Mouse (Mus musculus) hindbrain, embryonic 10.5 days (tissue): ENCODE results near the gene Coro7. TPM values are rescaled to one million over a fixed set of nuclear protein-coding genes. Genes with fewer than 3 reads are reported as not detected.
A peak's percentile ranks its signal among the peaks of the same experiment; 100 is the strongest.

ENCODE experiments used
- DNase-seq: peaks from one replicate; pipeline ENCODE4 v3.0.0-alpha.2; 2017; ENCODE audit warnings: low spot score
- H3K27ac ChIP-seq: fragments of 300-500 bp; sonication (generic); 2 replicates; pipeline ENCODE4 v1.5.1; 2016; ENCODE audit warnings: mild to moderate bottlenecking, moderate library complexity
- H3K27me3 ChIP-seq: fragments of 300-500 bp; sonication (generic); 2 replicates; pipeline ENCODE4 v1.6.1; 2016; ENCODE audit warnings: mild to moderate bottlenecking; ENCODE audit not compliant: poor library complexity, insufficient read depth, severe bottlenecking
- H3K36me3 ChIP-seq: fragments of 300-500 bp; sonication (generic); 2 replicates; pipeline ENCODE4 v1.6.1; 2016; ENCODE audit warnings: mild to moderate bottlenecking, moderate library complexity
- H3K4me1 ChIP-seq: fragments of 300-500 bp; sonication (generic); replicated peaks from 2 replicates; pipeline ENCODE4 v1.6.1; 2016; ENCODE audit warnings: mild to moderate bottlenecking
- H3K4me3 ChIP-seq: fragments of 300-500 bp; sonication (generic); 2 replicates; pipeline ENCODE4 v1.5.1; 2016; ENCODE audit warnings: mild to moderate bottlenecking, moderate library complexity
- H3K9me3 ChIP-seq: fragments of 300-500 bp; sonication (generic); 2 replicates; pipeline ENCODE4 v1.6.1; 2016; ENCODE audit warnings: mild to moderate bottlenecking, moderate library complexity
- WGBS: fragments of 180-500 bp; shearing (Covaris S2); methylation state at CpG from one replicate; pipeline ENCODE4 v1.1.7; 2016; 5-methylcytosine and 5-hydroxymethylcytosine counted together
- polyA plus RNA-seq: library from polyadenylated mRNA; unstranded; fragments of >200 nt; fragmentation: Nextera tagmentation; extraction: Ambion mirVana; gene quantifications from 2 replicates; pipeline ENCODE4 v1.2.1, GENCODE M21; 2016

Gene Coro7
- polyA plus RNA-seq, 1 experiment from 2014 or later: 25.5 TPM

GRCm38 (mm10) chr16:4624074-4624473 lies 55.5 kb downstream of the Coro7 start:
- Histone ChIP-seq H3K27ac (peak overlapping the region; percentile 94), H3K27me3 (no peaks in the 10 kb centered on the region), H3K4me3 (peak overlapping the region; percentile 86), H3K36me3 (peaks cover 22% of the 10 kb centered on the region), H3K9me3 (no peaks in the 10 kb centered on the region), H3K4me1 (peaks cover 33% of the 10 kb centered on the region)
- 28% methylated on average over 9 of the region's 9 CpGs for WGBS
- DNase-seq: no peak

GRCm38 (mm10) chr16:4616829-4617228 lies 62.7 kb downstream of the Coro7 start:
- Histone ChIP-seq H3K4me1 (peaks cover 5% of the 10 kb centered on the region), H3K4me3 (no peak overlapping the region), H3K27me3 (no peaks in the 10 kb centered on the region), H3K27ac (no peak overlapping the region), H3K9me3 (no peaks in the 10 kb centered on the region), H3K36me3 (peaks cover 77% of the 10 kb centered on the region)
- DNase-seq: no peak
- 87% methylated on average over 4 of the region's 4 CpGs for WGBS

- H3K9me3 ChIP-seq: no peaks in the 10 kb centered on the region
- no peak overlapping the region for H3K27ac ChIP-seq
- DNase-seq: no peak
- H3K36me3 ChIP-seq: peaks cover 91% of the 10 kb centered on the region
- H3K4me3 ChIP-seq: no peak overlapping the region
- H3K4me1 ChIP-seq: no peaks in the 10 kb centered on the region
- no peaks in the 10 kb centered on the region for H3K27me3 ChIP-seq
- 77% methylated on average over 1 of the region's 1 CpGs for WGBS
Measured at GRCm38 (mm10) chr16:4615297-4615696, 64.3 kb downstream of the Coro7 start.

GRCm38 (mm10) chr16:4614639-4615038 lies 64.9 kb downstream of the Coro7 start:
- DNase-seq: no peak
- Histone ChIP-seq H3K36me3 (peaks cover 94% of the 10 kb centered on the region), H3K4me1 (no peaks in the 10 kb centered on the region), H3K9me3 (no peaks in the 10 kb centered on the region), H3K27ac (no peak overlapping the region), H3K27me3 (no peaks in the 10 kb centered on the region), H3K4me3 (no peak overlapping the region)
- 90% methylated on average over 3 of the region's 3 CpGs for WGBS

- Histone ChIP-seq H3K27me3 (no peaks in the 10 kb centered on the region), H3K4me1 (no peaks in the 10 kb centered on the region), H3K36me3 (peaks cover 98% of the 10 kb centered on the region), H3K27ac (no peak overlapping the region), H3K4me3 (no peak overlapping the region), H3K9me3 (no peaks in the 10 kb centered on the region)
- 95% methylated on average over 9 of the region's 9 CpGs for WGBS
- DNase-seq: no peak
Measured at GRCm38 (mm10) chr16:4613736-4614135, 65.8 kb downstream of the Coro7 start.

GRCm38 (mm10) chr16:4611676-4612075 lies 67.9 kb downstream of the Coro7 start:
- WGBS: 95% methylated on average over 7 of the region's 7 CpGs
- H3K27me3 ChIP-seq: no peaks in the 10 kb centered on the region
- no peak overlapping the region for H3K27ac ChIP-seq
- H3K36me3 ChIP-seq: peaks cover 82% of the 10 kb centered on the region
- no peak for DNase-seq
- no peaks in the 10 kb centered on the region for H3K9me3 ChIP-seq
- peaks cover 18% of the 10 kb centered on the region for H3K4me1 ChIP-seq
- no peak overlapping the region for H3K4me3 ChIP-seq

GRCm38 (mm10) chr16:4611193-4611592 lies 68.4 kb downstream of the Coro7 start:
- Histone ChIP-seq H3K9me3 (no peaks in the 10 kb centered on the region), H3K4me1 (peaks cover 23% of the 10 kb centered on the region), H3K36me3 (peaks cover 79% of the 10 kb centered on the region), H3K27ac (no peak overlapping the region), H3K27me3 (no peaks in the 10 kb centered on the region), H3K4me3 (no peak overlapping the region)
- DNase-seq: no peak
- 92% methylated on average over 5 of the region's 5 CpGs for WGBS

- 90% methylated on average over 19 of the region's 19 CpGs for WGBS
- no peaks in the 10 kb centered on the region for H3K27me3 ChIP-seq
- no peak for DNase-seq
- H3K4me3 ChIP-seq: no peak overlapping the region
- H3K4me1 ChIP-seq: peaks cover 49% of the 10 kb centered on the region
- no peak overlapping the region for H3K27ac ChIP-seq
- H3K36me3 ChIP-seq: peaks cover 53% of the 10 kb centered on the region
- H3K9me3 ChIP-seq: no peaks in the 10 kb centered on the region
Measured at GRCm38 (mm10) chr16:4608532-4609059, 71.0 kb downstream of the Coro7 start.

- 53% methylated on average over 9 of the region's 9 CpGs for WGBS
- Histone ChIP-seq H3K27ac (0 out of 2 replicates have a peak overlapping the region, but pooled peaks have one; percentile 84), H3K9me3 (no peaks in the 10 kb centered on the region), H3K4me1 (peaks cover 55% of the 10 kb centered on the region), H3K36me3 (peaks cover 46% of the 10 kb centered on the region), H3K27me3 (no peaks in the 10 kb centered on the region), H3K4me3 (no peak overlapping the region)
- DNase-seq: peak; percentile 82
Measured at GRCm38 (mm10) chr16:4607818-4608531, 71.6 kb downstream of the Coro7 start.

- Histone ChIP-seq H3K27me3 (no peaks in the 10 kb centered on the region), H3K9me3 (no peaks in the 10 kb centered on the region), H3K4me1 (peaks cover 70% of the 10 kb centered on the region), H3K27ac (peak overlapping the region; percentile 84), H3K36me3 (peaks cover 32% of the 10 kb centered on the region), H3K4me3 (peak overlapping the region; percentile 31; the same call in 1 of the 2 replicates)
- 40% methylated on average over 5 of the region's 5 CpGs for WGBS
- DNase-seq: no peak
Measured at GRCm38 (mm10) chr16:4606431-4607084, 73.0 kb downstream of the Coro7 start.

- H3K9me3 ChIP-seq: no peaks in the 10 kb centered on the region
- peak overlapping the region; percentile 84 for H3K27ac ChIP-seq
- peak overlapping the region; percentile 31 for H3K4me3 ChIP-seq
- 42% methylated on average over 13 of the region's 13 CpGs for WGBS
- H3K27me3 ChIP-seq: no peaks in the 10 kb centered on the region
- H3K4me1 ChIP-seq: peaks cover 79% of the 10 kb centered on the region
- peaks cover 24% of the 10 kb centered on the region for H3K36me3 ChIP-seq
- no peak for DNase-seq
Measured at GRCm38 (mm10) chr16:4605514-4606131, 74.0 kb downstream of the Coro7 start.

- Histone ChIP-seq H3K27ac (peak overlapping the region; percentile 84), H3K9me3 (no peaks in the 10 kb centered on the region), H3K4me1 (peaks cover 92% of the 10 kb centered on the region), H3K27me3 (no peaks in the 10 kb centered on the region), H3K4me3 (no peak overlapping the region), H3K36me3 (peaks cover 14% of the 10 kb centered on the region)
- no peak for DNase-seq
- 70% methylated on average over 11 of the region's 11 CpGs for WGBS
Measured at GRCm38 (mm10) chr16:4604293-4604837, 75.2 kb downstream of the Coro7 start.
